Mouse (Mus musculus) ES-Bruce4 (cell line): ENCODE measurements around the gene Rufy4. TPM values are rescaled to one million over a fixed set of nuclear protein-coding genes. Genes with fewer than 3 reads are reported as not detected.

Experiments
- H3K27ac ChIP-seq: 2 replicates; pipeline ENCODE4 v1.5.1; 2012; ENCODE audit warnings: low read length, inconsistent platforms; ENCODE audit not compliant: insufficient read depth
- H3K27me3 ChIP-seq: 2 replicates; pipeline ENCODE4 v1.6.1; 2012; ENCODE audit warnings: mild to moderate bottlenecking, low read length, inconsistent platforms; ENCODE audit not compliant: control insufficient read depth, poor library complexity, insufficient read depth, severe bottlenecking
- H3K36me3 ChIP-seq: 2 replicates; pipeline ENCODE4 v1.6.1; 2012; ENCODE audit warnings: inconsistent platforms, mild to moderate bottlenecking, low read length, moderate library complexity; ENCODE audit not compliant: control insufficient read depth, poor library complexity, insufficient read depth, severe bottlenecking
- H3K4me1 ChIP-seq: one replicate; pipeline ENCODE4 v1.8.1; 2011; ENCODE audit warnings: low read length; ENCODE audit not compliant: control insufficient read depth, insufficient read depth
- H3K4me3 ChIP-seq: 2 replicates; pipeline ENCODE4 v1.5.1; 2011; ENCODE audit warnings: low read depth, mild to moderate bottlenecking, low read length
- H3K9ac ChIP-seq: 2 replicates; pipeline ENCODE4 v1.6.1; 2012; ENCODE audit warnings: low read depth, mild to moderate bottlenecking, inconsistent platforms; ENCODE audit not compliant: poor library complexity, severe bottlenecking
- H3K9me3 ChIP-seq: replicated peaks from 2 replicates; pipeline ENCODE4 v1.6.1; 2012; ENCODE audit warnings: mild to moderate bottlenecking, low read length, inconsistent platforms; ENCODE audit not compliant: control insufficient read depth, poor library complexity, insufficient read depth, severe bottlenecking
- CTCF ChIP-seq: IDR thresholded peaks from one replicate; pipeline ENCODE4 v1.8.1; 2011; ENCODE audit warnings: low read depth, low read length
- EP300 ChIP-seq: IDR thresholded peaks from 2 replicates; pipeline ENCODE4 v1.6.1; 2011; ENCODE audit warnings: low read depth, low read length; ENCODE audit not compliant: insufficient read depth
- POLR2A ChIP-seq: IDR thresholded peaks from one replicate; pipeline ENCODE4 v1.8.1; 2011; ENCODE audit warnings: low read length; ENCODE audit not compliant: insufficient read depth
- polyA plus RNA-seq: library from polyadenylated mRNA; stranded (reverse); fragments of >200 nt; gene quantifications from 2 replicates; pipeline ENCODE4 v1.2.4, GENCODE M21; 2011; ENCODE audit warnings: low read depth; ENCODE audit not compliant: missing spikeins, insufficient read depth, insufficient read length

Rufy4 gene
- polyA plus RNA-seq, 1 experiment = not detected

GRCm38 (mm10) chr1:74195961-74196360 is 70.6 kb downstream of the Rufy4 start:
- no peak overlapping the region for H3K9ac ChIP-seq
- no peaks in the 10 kb centered on the region for H3K36me3 ChIP-seq
- H3K4me3 ChIP-seq = no peak overlapping the region
- TF ChIP-seq CTCF (peak; percentile 86), POLR2A (no peak)
- H3K27ac ChIP-seq = no peak overlapping the region
- no peaks in the 10 kb centered on the region for H3K27me3 ChIP-seq
- H3K9me3 ChIP-seq = no peaks in the 10 kb centered on the region
- no peaks in the 10 kb centered on the region for H3K4me1 ChIP-seq

DNA sequence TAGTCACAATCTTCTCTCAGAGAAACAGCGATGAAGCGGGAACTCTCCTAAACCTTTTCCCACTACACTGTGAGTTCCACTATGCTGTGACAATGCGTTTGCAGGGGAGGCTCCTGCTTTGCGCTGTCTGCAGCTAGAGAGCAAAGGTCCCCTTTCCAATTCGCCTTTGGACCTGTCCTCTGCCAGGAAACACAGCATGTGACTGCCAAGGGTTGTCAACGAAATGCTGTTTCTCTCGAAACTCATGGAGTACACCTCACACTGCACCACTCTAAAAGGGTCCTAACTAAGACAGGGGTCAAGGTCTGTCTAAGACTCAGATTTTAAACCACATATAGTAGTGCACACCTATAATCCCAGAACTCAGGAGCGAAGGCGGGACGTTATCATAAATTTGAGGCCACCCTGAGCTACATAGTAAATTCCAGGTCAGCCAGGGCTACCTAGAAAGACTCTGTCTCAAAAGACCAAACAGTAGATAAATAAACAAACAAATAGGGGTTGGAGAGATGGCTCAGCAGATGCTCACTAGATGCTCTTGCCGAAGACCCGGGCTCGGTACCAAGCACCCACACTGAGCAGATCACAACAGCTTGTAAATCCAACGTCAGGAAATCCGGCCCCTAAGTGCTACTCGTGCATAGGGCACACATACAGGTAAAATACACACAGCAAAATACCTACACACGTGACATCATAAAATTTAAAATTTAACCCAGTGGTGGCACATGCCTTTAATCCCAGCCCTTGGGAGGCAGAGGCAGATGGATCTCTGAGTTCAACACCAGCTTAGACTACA is 71.5 kb downstream of the Rufy4 start:
- TF ChIP-seq CTCF = no peak
- TF ChIP-seq POLR2A = no peak
- TF ChIP-seq EP300 = no peak
- Histone ChIP-seq H3K36me3 (no peaks in the 10 kb centered on the region), H3K9ac (no peak overlapping the region), H3K9me3 (no peaks in the 10 kb centered on the region), H3K4me1 (no peaks in the 10 kb centered on the region), H3K27ac (no peak overlapping the region), H3K4me3 (no peak overlapping the region), H3K27me3 (no peaks in the 10 kb centered on the region)

Other genes starting within 250 kb of the Rufy4 start
- 6.5 and 9.0 TPM in 2 replicates for gene Tns1, start 1.1 kb upstream of the Rufy4 start, polyA plus RNA-seq
- 0.21 and 0.27 TPM in 2 replicates for gene Cxcr2, start 28.4 kb downstream of the Rufy4 start, polyA plus RNA-seq
- not detected in 2 replicates for gene Cxcr1, start 69.1 kb downstream of the Rufy4 start, polyA plus RNA-seq
- 282 and 284 TPM in 2 replicates for gene Arpc2, start 110.5 kb downstream of the Rufy4 start, polyA plus RNA-seq
- not detected in 2 replicates for gene Gpbar1, start 153.0 kb downstream of the Rufy4 start, polyA plus RNA-seq
- 96.3 and 103 TPM in 2 replicates for gene Aamp, start 159.2 kb downstream of the Rufy4 start, polyA plus RNA-seq
- 40.9 and 43.6 TPM in 2 replicates for gene Pnkd, start 159.4 kb downstream of the Rufy4 start, polyA plus RNA-seq
- 58.8 and 62.2 TPM in 2 replicates for gene Tmbim1, start 180.1 kb downstream of the Rufy4 start, polyA plus RNA-seq
- 0.75 TPM in 1 of 2 replicates, not detected in the other for gene Catip, start 236.6 kb downstream of the Rufy4 start, polyA plus RNA-seq
- 0.94 and 1.5 TPM in 2 replicates for gene Slc11a1, start 249.7 kb downstream of the Rufy4 start, polyA plus RNA-seq